Mouse (Mus musculus) heart, postnatal 0 days (tissue): ENCODE measurements around the gene Acot7. TPM values are rescaled to one million over a fixed set of nuclear protein-coding genes. Genes with fewer than 3 reads are reported as not detected.

Experiments used
- ATAC-seq: fragments of 200-750 bp; cut with Nextera tagmentation; 2 replicates; pipeline ENCODE4 v1.8.0; 2017; ENCODE audit warnings: low read depth, moderate number of reproducible peaks, moderate library complexity; ENCODE audit not compliant: insufficient read depth
- DNase-seq: peaks from one replicate; pipeline ENCODE4 v3.0.0-alpha.2; 2016; ENCODE audit warnings: low spot score
- H3K27ac ChIP-seq: fragments of 300-500 bp; sonication (generic); 2 replicates; pipeline ENCODE4 v1.5.1; 2014; ENCODE audit warnings: low read depth, mild to moderate bottlenecking
- H3K27me3 ChIP-seq: fragments of 300-500 bp; sonication (generic); 2 replicates; pipeline ENCODE4 v1.6.1; 2014; ENCODE audit warnings: low read length, mixed read lengths; ENCODE audit not compliant: control insufficient read depth, insufficient read depth
- H3K36me3 ChIP-seq: fragments of 300-500 bp; sonication (generic); replicated peaks from 2 replicates; pipeline ENCODE4 v1.6.1; 2014; ENCODE audit warnings: low read length, mixed read lengths; ENCODE audit not compliant: control insufficient read depth, insufficient read depth
- H3K4me1 ChIP-seq: fragments of 300-500 bp; sonication (generic); 2 replicates; pipeline ENCODE4 v1.6.1; 2014; ENCODE audit warnings: antibody characterized with exemption; ENCODE audit not compliant: control insufficient read depth, insufficient read depth
- H3K4me2 ChIP-seq: fragments of 300-500 bp; sonication (generic); 2 replicates; pipeline ENCODE4 v1.6.1; 2014; ENCODE audit warnings: low read depth, mild to moderate bottlenecking, low read length, moderate library complexity
- H3K4me3 ChIP-seq: fragments of 300-500 bp; sonication (generic); 2 replicates; pipeline ENCODE4 v1.5.1; 2014; ENCODE audit warnings: low read depth, low read length
- H3K9ac ChIP-seq: fragments of 300-500 bp; sonication (generic); replicated peaks from 2 replicates; pipeline ENCODE4 v1.6.1; 2014; ENCODE audit warnings: low read depth, low read length, mixed read lengths
- H3K9me3 ChIP-seq: fragments of 300-500 bp; sonication (generic); replicated peaks from 2 replicates; pipeline ENCODE4 v1.6.1; 2016; ENCODE audit warnings: low read length; ENCODE audit not compliant: control insufficient read depth
- CTCF ChIP-seq: IDR thresholded peaks from 2 replicates; pipeline ENCODE4 v1.5.1; 2016; ENCODE audit warnings: antibody characterized with exemption, control low read depth, low read depth
- EP300 ChIP-seq: IDR thresholded peaks from 2 replicates; pipeline ENCODE4 v1.6.1; 2016; ENCODE audit warnings: antibody characterized with exemption, low read depth
- WGBS: fragments of 180-500 bp; shearing (Covaris S2); extraction: QIAGEN DNeasy Blood & Tissue Kit; methylation state at CpG from one replicate; pipeline ENCODE4 v1.1.7; 2014; 5-methylcytosine and 5-hydroxymethylcytosine counted together
- polyA plus RNA-seq: library from polyadenylated mRNA; unstranded; fragments of >200 nt; fragmentation: Nextera tagmentation; extraction: Ambion mirVana; gene quantifications from 2 replicates; pipeline ENCODE4 v1.2.1, GENCODE M21; 2015
- total RNA-seq: library from RNA; depleted of rRNA; stranded (reverse); fragments of >200 nt; gene quantifications from 2 replicates; pipeline ENCODE4 v1.2.3, GENCODE M21; 2014; ENCODE audit warnings: low replicate concordance

Gene Acot7
- total and polyA plus RNA-seq, 2 experiments from 2014 or later: 39.5 to 68.8 TPM

GRCm38 (mm10) chr4:152202905-152203304, 25.0 kb downstream of the Acot7 start:
- Histone ChIP-seq H3K4me2 (no peak overlapping the region), H3K36me3 (no peaks in the 10 kb centered on the region), H3K27me3 (no peaks in the 10 kb centered on the region), H3K9ac (no peak overlapping the region), H3K4me3 (no peak overlapping the region), H3K27ac (peak overlapping the region; percentile 12), H3K9me3 (no peaks in the 10 kb centered on the region), H3K4me1 (peaks cover 32% of the 10 kb centered on the region)
- 49% methylated on average over 3 of the region's 3 CpGs for WGBS
- ATAC-seq (peak; percentile 42), DNase-seq (no peak)
- TF ChIP-seq CTCF (no peak), EP300 (no peak)

GRCm38 (mm10) chr4:152204663-152205062, 26.7 kb downstream of the Acot7 start:
- Histone ChIP-seq H3K4me2 (no peak overlapping the region), H3K27ac (no peak overlapping the region), H3K36me3 (no peaks in the 10 kb centered on the region), H3K27me3 (no peaks in the 10 kb centered on the region), H3K9ac (no peak overlapping the region), H3K9me3 (no peaks in the 10 kb centered on the region), H3K4me1 (peaks cover 37% of the 10 kb centered on the region), H3K4me3 (no peak overlapping the region)
- WGBS: 29% methylated on average over 6 of the region's 6 CpGs
- DNase-seq (peak; percentile 86), ATAC-seq (peak; percentile 83)
- TF ChIP-seq EP300 (peak; percentile 85), CTCF (peak; percentile 54)

GRCm38 (mm10) chr4:152206199-152206598, 28.3 kb downstream of the Acot7 start:
- peaks cover 33% of the 10 kb centered on the region for H3K4me1 ChIP-seq
- no peak for ATAC-seq
- no peak for DNase-seq
- no peak for TF ChIP-seq EP300
- TF ChIP-seq CTCF: no peak
- no peaks in the 10 kb centered on the region for H3K27me3 ChIP-seq
- WGBS: 67% methylated on average over 6 of the region's 6 CpGs
- H3K4me2 ChIP-seq: no peak overlapping the region
- H3K36me3 ChIP-seq: 0 out of 2 replicates have a peak, but pooled peaks cover 5% of the 10 kb centered on the region
- H3K9ac ChIP-seq: no peak overlapping the region
- H3K27ac ChIP-seq: no peak overlapping the region
- H3K4me3 ChIP-seq: no peak overlapping the region
- H3K9me3 ChIP-seq: no peaks in the 10 kb centered on the region

DNA sequence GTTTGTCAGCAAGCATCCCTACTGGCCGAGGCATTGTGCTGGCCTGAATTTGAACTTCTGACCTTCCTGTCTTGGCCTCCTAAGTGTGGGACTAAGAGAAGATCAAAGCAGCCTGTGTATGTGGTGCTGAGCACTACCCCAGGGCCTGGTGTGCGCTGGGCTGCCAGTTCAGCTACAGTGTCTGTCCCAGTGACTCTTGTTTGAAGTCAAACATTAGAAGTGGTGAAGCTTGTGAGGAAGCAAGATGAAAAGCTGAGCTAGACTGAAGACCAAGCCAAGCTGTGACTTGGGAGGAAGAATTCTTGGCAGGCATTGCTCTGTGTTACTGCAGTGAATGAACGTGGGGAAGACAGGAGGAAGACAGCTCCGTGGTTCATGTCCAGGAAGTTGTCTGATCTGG, 31.7 kb downstream of the Acot7 start:
- Histone ChIP-seq H3K9ac (no peak overlapping the region), H3K27me3 (no peaks in the 10 kb centered on the region), H3K4me2 (no peak overlapping the region), H3K27ac (no peak overlapping the region; the same call in 1 of the 2 replicates), H3K9me3 (no peaks in the 10 kb centered on the region), H3K36me3 (0 out of 2 replicates have a peak, but pooled peaks cover 5% of the 10 kb centered on the region), H3K4me3 (no peak overlapping the region), H3K4me1 (peaks cover 26% of the 10 kb centered on the region; the same call in 1 of the 2 replicates)
- DNase-seq (no peak), ATAC-seq (no peak)
- TF ChIP-seq EP300 (no peak), CTCF (no peak)
- WGBS: 35% methylated on average over 4 of the region's 4 CpGs

DNA sequence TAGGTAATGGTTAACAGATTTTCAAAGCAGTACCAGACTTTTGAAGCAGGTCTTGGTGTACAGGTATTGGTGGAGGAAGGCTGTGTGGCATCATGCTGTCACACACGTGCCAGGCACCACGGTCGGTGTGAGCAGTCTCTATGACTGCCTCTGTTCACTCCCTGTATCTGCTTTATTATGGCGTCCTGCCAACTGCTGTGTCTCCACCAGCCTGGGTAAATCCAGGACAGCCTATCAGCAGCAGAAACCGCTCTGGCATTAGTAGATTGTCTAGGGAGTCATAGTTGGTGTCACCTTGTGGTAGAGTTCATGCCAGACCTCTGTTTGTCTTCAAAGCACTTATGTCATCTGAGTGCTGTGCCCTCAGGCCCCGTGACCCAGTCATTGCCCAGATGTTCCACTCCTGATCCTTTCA, 34.2 kb downstream of the Acot7 start:
- Histone ChIP-seq H3K36me3 (0 out of 2 replicates have a peak, but pooled peaks cover 5% of the 10 kb centered on the region), H3K9ac (no peak overlapping the region), H3K9me3 (no peaks in the 10 kb centered on the region), H3K4me3 (no peak overlapping the region), H3K27ac (peak overlapping the region; percentile 69), H3K27me3 (no peaks in the 10 kb centered on the region), H3K4me2 (no peak overlapping the region), H3K4me1 (0 out of 2 replicates have a peak, but pooled peaks cover 23% of the 10 kb centered on the region)
- ATAC-seq (peak; percentile 89), DNase-seq (peak; percentile 89)
- WGBS: 30% methylated on average over 6 of the region's 6 CpGs
- TF ChIP-seq EP300 (peak; percentile 79), CTCF (0 out of 2 replicates have a peak, but pooled peaks have one; percentile 4)

DNA sequence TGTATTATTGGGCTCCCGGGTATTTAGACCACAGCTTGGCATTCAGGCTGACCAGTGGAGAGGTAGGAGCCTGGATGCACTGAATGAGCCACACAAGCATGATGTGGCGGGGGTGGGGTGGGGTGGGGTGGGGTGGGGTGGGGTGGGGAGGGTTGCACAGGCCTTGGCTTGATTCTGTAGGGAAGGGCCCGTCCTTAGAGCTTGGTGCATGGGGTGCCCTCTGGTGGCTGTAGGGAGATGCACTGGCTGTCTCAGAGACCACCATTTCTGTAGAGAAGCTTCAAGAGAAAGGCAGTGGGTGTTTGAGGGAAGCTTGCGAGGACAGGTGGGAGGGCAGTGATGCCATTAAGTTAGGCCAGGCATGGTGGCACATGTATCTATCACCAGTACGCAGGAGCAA, 34.6 kb downstream of the Acot7 start:
- ATAC-seq (peak; percentile 66), DNase-seq (peak; percentile 83)
- Histone ChIP-seq H3K27me3 (no peaks in the 10 kb centered on the region), H3K9me3 (no peaks in the 10 kb centered on the region), H3K4me2 (no peak overlapping the region), H3K4me3 (no peak overlapping the region), H3K36me3 (peaks cover 7% of the 10 kb centered on the region; the same call in 1 of the 2 replicates), H3K4me1 (0 out of 2 replicates have a peak, but pooled peaks cover 23% of the 10 kb centered on the region), H3K9ac (no peak overlapping the region), H3K27ac (peak overlapping the region; percentile 63)
- 29% methylated on average over 5 of the region's 5 CpGs for WGBS
- TF ChIP-seq EP300 (no peak), CTCF (peak; percentile 79)
